Mouse (Mus musculus): Measurements from ENCODE around the gene Scube1.

Scube1 gene

GRCm38 (mm10) chr15:83665993-83666392, 58.8 kb downstream of the Scube1 start:
- DNase-seq (ENCODE audit: low read depth, low spot score), result no peak

GRCm38 (mm10) chr15:83664722-83665121, 60.1 kb downstream of the Scube1 start:
- peak; percentile 39 for DNase-seq (ENCODE audit: low read depth, low spot score)

- no peak for DNase-seq (ENCODE audit: low read depth, low spot score)
Measured at GRCm38 (mm10) chr15:83663066-83663465, 61.8 kb downstream of the Scube1 start.

GRCm38 (mm10) chr15:83662106-83662505, 62.7 kb downstream of the Scube1 start:
- no peak for DNase-seq (ENCODE audit: low read depth, low spot score)

- no peak for DNase-seq (ENCODE audit: low read depth, low spot score)
Measured at GRCm38 (mm10) chr15:83642518-83642917, 82.3 kb downstream of the Scube1 start.

- DNase-seq (ENCODE audit: low read depth, low spot score), result no peak
Measured at GRCm38 (mm10) chr15:83640208-83640607, 84.6 kb downstream of the Scube1 start.

GRCm38 (mm10) chr15:83639160-83639559, 85.7 kb downstream of the Scube1 start:
- no peak for DNase-seq (ENCODE audit: low read depth, low spot score)

- DNase-seq (ENCODE audit: low read depth, low spot score), result no peak
Measured at GRCm38 (mm10) chr15:83638196-83638899, 86.5 kb downstream of the Scube1 start.

GRCm38 (mm10) chr15:83636759-83637158, 88.1 kb downstream of the Scube1 start:
- DNase-seq (ENCODE audit: low read depth, low spot score), result no peak

- peak; percentile 76 for DNase-seq (ENCODE audit: low read depth, low spot score)
Measured at GRCm38 (mm10) chr15:83635251-83635650, 89.6 kb downstream of the Scube1 start.

- peak; percentile 45 for DNase-seq (ENCODE audit: low read depth, low spot score)
Measured at GRCm38 (mm10) chr15:83634076-83634475, 90.7 kb downstream of the Scube1 start.

GRCm38 (mm10) chr15:83631071-83631470, 93.8 kb downstream of the Scube1 start:
- peak; percentile 77 for DNase-seq (ENCODE audit: low read depth, low spot score)

GRCm38 (mm10) chr15:83629716-83630115, 95.1 kb downstream of the Scube1 start:
- DNase-seq (ENCODE audit: low read depth, low spot score), result peak; percentile 24

GRCm38 (mm10) chr15:83626142-83626645, 98.6 kb downstream of the Scube1 start:
- peak; percentile 59 for DNase-seq (ENCODE audit: low read depth, low spot score)

- DNase-seq (ENCODE audit: low read depth, low spot score), result no peak
Measured at GRCm38 (mm10) chr15:83615245-83615644, 109.6 kb downstream of the Scube1 start.

- peak; percentile 70 for DNase-seq (ENCODE audit: low read depth, low spot score)
Measured at GRCm38 (mm10) chr15:83607115-83607802, 117.6 kb downstream of the Scube1 start.

GRCm38 (mm10) chr15:83606700-83607099, 118.1 kb downstream of the Scube1 start:
- DNase-seq (ENCODE audit: low read depth, low spot score), result no peak

GRCm38 (mm10) chr15:83606216-83606615, 118.6 kb downstream of the Scube1 start:
- DNase-seq (ENCODE audit: low read depth, low spot score), result no peak

GRCm38 (mm10) chr15:83603426-83603825, 121.4 kb downstream of the Scube1 start:
- no peak for DNase-seq (ENCODE audit: low read depth, low spot score)

- no peak for DNase-seq (ENCODE audit: low read depth, low spot score)
Measured at GRCm38 (mm10) chr15:83603046-83603396, 121.8 kb downstream of the Scube1 start.

- DNase-seq (ENCODE audit: low read depth, low spot score), result no peak
Measured at GRCm38 (mm10) chr15:83602372-83603045, 122.3 kb downstream of the Scube1 start.

- no peak for DNase-seq (ENCODE audit: low read depth, low spot score)
Measured at GRCm38 (mm10) chr15:83601185-83601584, 123.6 kb downstream of the Scube1 start.
